16 mouse cellular contexts compared by ENCODE assay signal in genomic region chr11:30292221-30293160, GRCm38 (mm10). TPM values are rescaled to one million over a fixed set of nuclear protein-coding genes. Genes with fewer than 3 reads are reported as not detected.
DNase-seq lines count a peak whose midpoint lies in the region; ATAC-seq and TF ChIP-seq lines count a peak whose summit lies in the region.
"Had no signal": no experiment of that assay in that cellular context is flagged by ENCODE, and none has a peak within 500 bp of the region (broad histone marks: within the 10 kb centered on the region; RNA-seq: fewer than 3 reads in every experiment).

No protein-coding gene starts in this region.

- peaks cover 38% of the 10 kb centered on the region for H3K36me3 ChIP-seq in heart, adult 2 months (ENCODE audit: control insufficient read depth, insufficient read depth, low read length)
- H3K36me3 ChIP-seq in lung, embryonic 16.5 days (ENCODE audit: control insufficient read depth, insufficient read depth, low read length) = no peaks in the 10 kb centered on the region
- H3K36me3 ChIP-seq: hindbrain, embryonic 15.5 days; midbrain, embryonic 12.5 days had no signal

- TF ChIP-seq CTCF in heart, adult 2 months (IDR thresholded peaks at IDR 0.05) = no peak
- TF ChIP-seq CTCF in lung, adult 2 months (IDR thresholded peaks at IDR 0.05; ENCODE audit: insufficient read depth, low read length) = no peak
- TF ChIP-seq CTCF in embryonic fibroblast, embryonic 13.5 days (IDR thresholded peaks at IDR 0.05; ENCODE audit: borderline replicate concordance, insufficient read depth, low read length) = no peak

- peak overlapping the region; percentile 82 for H3K27ac ChIP-seq in heart, adult 2 months
- H3K27ac ChIP-seq in lung, embryonic 16.5 days (ENCODE audit: low read length) = peak overlapping the region; percentile 73
- peak overlapping the region; percentile 82 for H3K27ac ChIP-seq in embryonic fibroblast, embryonic 13.5 days (ENCODE audit: insufficient read depth, low read length)
- H3K27ac ChIP-seq: hindbrain, embryonic 15.5 days; midbrain, embryonic 12.5 days had no signal

- WGBS in heart, adult 2 months = 70% methylated on average over 3 of the region's 3 CpGs
- 61% methylated on average over 3 of the region's 3 CpGs for WGBS in lung, embryonic 16.5 days
- 74% methylated on average over 3 of the region's 3 CpGs for WGBS in lung, adult 2 months

- H3K4me1 ChIP-seq in heart, adult 2 months (ENCODE audit: control insufficient read depth, insufficient read depth, low read length) = peaks cover 28% of the 10 kb centered on the region
- H3K4me1 ChIP-seq in lung, embryonic 16.5 days (replicated peaks; ENCODE audit: control insufficient read depth, insufficient read depth, low read length) = peaks cover 44% of the 10 kb centered on the region
- peaks cover 36% of the 10 kb centered on the region for H3K4me1 ChIP-seq in lung, adult 2 months (ENCODE audit: control insufficient read depth, insufficient read depth, low read length)
- H3K4me1 ChIP-seq in embryonic fibroblast, embryonic 13.5 days (ENCODE audit: control insufficient read depth, insufficient read depth, low read length) = peaks cover 22% of the 10 kb centered on the region
- H3K4me1 ChIP-seq: hindbrain, embryonic 15.5 days had no signal

- no peak overlapping the region for H3K4me3 ChIP-seq in heart, adult 2 months
- no peak overlapping the region for H3K4me3 ChIP-seq in lung, embryonic 16.5 days (ENCODE audit: low read length)
- no peak overlapping the region for H3K4me3 ChIP-seq in lung, adult 2 months (replicated peaks; ENCODE audit: extremely low read depth, low read depth, low read length)
- no peak overlapping the region for H3K4me3 ChIP-seq in embryonic fibroblast, embryonic 13.5 days (ENCODE audit: insufficient read depth, low read length)
- H3K4me3 ChIP-seq: hindbrain, embryonic 15.5 days; midbrain, embryonic 12.5 days had no signal

- intact Hi-C loops in heart, adult 2 months (cut with DNase I) = loop anchor here (5.0 kb wide), 1 partner anchor 35 kb away; no protein-coding TSS in a partner anchor
- intact Hi-C loops in heart, postnatal 36 days (cut with DNase I) = loop anchor here (5.0 to 10.0 kb wide), 2 partner anchors 180 to 222 kb away; partner anchors contain the start of gene 4930505A04Rik

- H3K4me2 ChIP-seq in lung, embryonic 16.5 days (ENCODE audit: low read depth, low read length) = no peak overlapping the region
- H3K4me2 ChIP-seq: hindbrain, embryonic 15.5 days; midbrain, embryonic 12.5 days had no signal

- no peaks in the 10 kb centered on the region for H3K79me2 ChIP-seq in heart, adult 2 months (replicated peaks; ENCODE audit: control insufficient read depth, insufficient read depth, low read length)

- no peaks in the 10 kb centered on the region for H3K9me3 ChIP-seq in lung, embryonic 16.5 days (ENCODE audit: control insufficient read depth, low read length)
- H3K9me3 ChIP-seq: hindbrain, embryonic 15.5 days; midbrain, embryonic 12.5 days had no signal

- ATAC-seq in lung, embryonic 16.5 days (ENCODE audit: low read depth) = peak; percentile 52
- ATAC-seq: activated CD4-positive, CD25-positive, alpha-beta regulatory T cell, adult 4 months; liver, postnatal 0 days had no signal

- no peak for TF ChIP-seq EP300 in heart, adult 2 months (IDR thresholded peaks at IDR 0.05; ENCODE audit: insufficient read depth, low read depth, low read length)

- no peaks in the 10 kb centered on the region for H3K27me3 ChIP-seq in heart, adult 2 months (ENCODE audit: control insufficient read depth, insufficient read depth, low read length)
- no peaks in the 10 kb centered on the region for H3K27me3 ChIP-seq in lung, embryonic 16.5 days (ENCODE audit: control insufficient read depth, insufficient read depth, low read depth, low read length)
- H3K27me3 ChIP-seq: hindbrain, embryonic 15.5 days; midbrain, embryonic 12.5 days had no signal

- DNase-seq in heart, adult 2 months = no peak
- no peak for DNase-seq in heart, postnatal 36 days
- DNase-seq in lung, adult 2 months = no peak
- DNase-seq in heart, postnatal 4 days = peak; percentile 12
- DNase-seq in cerebellum, adult 11 months = no peak
- DNase-seq in urinary bladder, postnatal 14 days (ENCODE audit: low spot score) = no peak
- DNase-seq: cerebellum, adult 9-10 months; kidney, adult 11 months; liver, postnatal 0 days; right cerebral cortex, postnatal 14 days; thymus, adult 18-20 months had no signal

- TF ChIP-seq POLR2A in heart, adult 2 months (IDR thresholded peaks at IDR 0.05; ENCODE audit: insufficient read depth, low read depth, low read length) = no peak
- TF ChIP-seq POLR2A in lung, adult 2 months (IDR thresholded peaks at IDR 0.05; ENCODE audit: borderline replicate concordance, extremely low read depth, low read depth, low read length) = no peak
- TF ChIP-seq POLR2A in embryonic fibroblast, embryonic 13.5 days (IDR thresholded peaks at IDR 0.05; ENCODE audit: low read depth, low read length) = no peak

- no peak overlapping the region for H3K9ac ChIP-seq in heart, adult 2 months (ENCODE audit: low read depth, low read length)
- no peak overlapping the region for H3K9ac ChIP-seq in lung, embryonic 16.5 days (ENCODE audit: low read length)
- H3K9ac ChIP-seq: hindbrain, embryonic 15.5 days; liver, postnatal 0 days; midbrain, embryonic 12.5 days had no signal

RNA-seq across cellular contexts. Expression of gene Sptbn1, which starts 24.5 kb away (rescaled TPM):
- total RNA-seq in heart, adult 2 months (2021) = 100 to 1,000 TPM; 509 to 570 TPM
- 169 and 246 TPM in 2 replicates for polyA plus RNA-seq in heart, adult 2 months (2012; rRNA removed)
- total RNA-seq in heart, postnatal 36 days (2021) = 100 to 1,000 TPM; 527 to 592 TPM
- 169 and 187 TPM in 2 replicates for polyA plus RNA-seq in lung, embryonic 16.5 days (2015; fragmentation: Nextera tagmentation; extraction: Ambion mirVana)
- 222 and 294 TPM in 2 replicates for polyA plus RNA-seq in lung, adult 2 months (2012; rRNA removed)
- 268 and 314 TPM in 2 replicates for polyA plus RNA-seq in embryonic fibroblast, embryonic 13.5 days (2011; ENCODE audit: insufficient read length, low read depth, missing spikeins)
- 100 to 1,000 TPM; 571 to 581 TPM for total RNA-seq in heart, postnatal 4 days (2021)
